Mouse (Mus musculus): ENCODE measurements at regions not wholly inside any gene's neighbourhood (a gene's known extent, or its start where the extent isn't known, plus 50 kb on each side); places are given as distances from the start of the nearest gene placed in this dataset.

DNA sequence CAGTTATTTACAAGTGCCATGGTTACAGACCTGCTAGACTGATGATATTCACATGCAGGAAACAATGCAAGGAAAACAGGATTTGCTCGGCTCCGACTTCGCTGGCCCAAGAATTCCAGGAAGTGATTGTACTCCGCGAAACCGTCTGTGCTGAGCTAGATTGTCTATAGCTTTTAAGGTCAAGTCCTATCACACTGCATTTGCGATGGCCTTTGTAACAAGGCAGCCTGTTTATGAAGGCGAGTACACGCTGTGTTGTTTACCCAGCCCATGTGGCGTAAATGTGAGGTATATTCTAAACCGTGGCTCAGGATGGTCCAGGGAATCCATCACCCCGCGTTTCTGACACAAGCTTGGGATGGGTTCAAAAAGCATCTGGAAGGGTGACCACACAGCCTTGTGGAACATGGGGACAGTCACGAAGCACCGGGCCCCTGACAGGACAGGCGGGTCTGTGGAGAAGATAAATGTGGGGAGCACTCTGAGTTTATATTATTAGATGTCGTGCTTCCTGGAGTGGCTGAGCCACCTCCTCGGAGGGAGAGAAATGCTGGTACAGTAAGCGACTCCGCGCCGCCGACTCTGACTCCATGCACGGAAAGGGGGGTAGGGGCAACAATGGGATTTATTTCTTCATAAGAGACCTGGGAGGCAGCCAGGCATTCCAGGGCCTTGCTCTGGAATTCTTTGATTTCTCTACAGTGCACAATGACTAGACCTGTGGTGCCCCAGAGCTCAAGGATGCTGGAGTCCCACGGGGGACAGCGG lies 114.9 kb upstream of the Phactr1 start:
- no peaks in the 10 kb centered on the region for H3K4me1 ChIP-seq (ENCODE audit: control insufficient read depth, insufficient read depth, low read length)
- no peak overlapping the region for H3K4me2 ChIP-seq (ENCODE audit: low read depth, low read length)
- WGBS: 83% methylated on average over 26 of the region's 26 CpGs
- H3K9me3 ChIP-seq (ENCODE audit: control insufficient read depth, low read length): no peaks in the 10 kb centered on the region
- no peaks in the 10 kb centered on the region for H3K27me3 ChIP-seq (ENCODE audit: control insufficient read depth, insufficient read depth, low read length)
- no peak overlapping the region for H3K4me3 ChIP-seq (ENCODE audit: low read depth, low read length)
- H3K9ac ChIP-seq (replicated peaks; ENCODE audit: low read depth, low read length): no peak overlapping the region
- H3K27ac ChIP-seq (ENCODE audit: low read depth, low read length): no peak overlapping the region
- no peak for ATAC-seq (ENCODE audit: low read depth)
- no peaks in the 10 kb centered on the region for H3K36me3 ChIP-seq (ENCODE audit: control insufficient read depth, insufficient read depth, low read length)

DNA sequence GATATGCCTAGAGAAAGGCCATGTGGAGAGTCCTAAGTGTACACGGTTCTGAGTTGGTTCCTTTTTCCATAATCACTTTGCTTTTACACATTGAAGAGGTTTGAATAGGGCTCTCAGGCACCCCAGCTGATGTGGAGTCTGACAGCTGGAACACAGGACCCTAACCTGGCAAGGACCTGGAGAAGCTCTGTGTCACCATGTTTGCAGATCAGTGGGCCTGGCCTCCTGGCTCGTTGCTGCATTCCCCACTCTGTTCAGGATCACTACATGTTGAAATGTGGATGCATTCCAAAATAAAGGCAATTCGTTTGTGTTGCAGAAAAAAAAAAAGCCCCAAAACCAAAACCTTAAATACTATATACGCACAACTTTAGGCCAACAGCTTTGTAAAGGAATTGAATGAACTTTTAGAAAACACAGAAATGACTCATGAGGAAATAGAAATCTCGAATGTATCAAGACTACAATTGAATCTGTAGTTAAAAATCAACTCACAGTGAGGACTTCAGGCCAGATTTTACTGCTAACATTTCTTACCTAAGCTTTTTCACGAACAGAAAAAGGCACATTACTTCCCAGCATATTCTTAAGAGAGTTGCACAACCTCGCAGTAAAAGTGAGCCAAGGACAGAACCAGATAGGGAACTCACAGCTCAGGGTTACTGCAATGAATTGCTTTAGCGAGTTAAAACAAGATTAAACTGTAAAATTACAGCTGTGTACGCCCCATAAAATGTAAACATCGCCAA lies 109.6 kb upstream of the Phactr1 start:
- H3K27me3 ChIP-seq (ENCODE audit: control insufficient read depth, insufficient read depth, low read length): no peaks in the 10 kb centered on the region

DNA sequence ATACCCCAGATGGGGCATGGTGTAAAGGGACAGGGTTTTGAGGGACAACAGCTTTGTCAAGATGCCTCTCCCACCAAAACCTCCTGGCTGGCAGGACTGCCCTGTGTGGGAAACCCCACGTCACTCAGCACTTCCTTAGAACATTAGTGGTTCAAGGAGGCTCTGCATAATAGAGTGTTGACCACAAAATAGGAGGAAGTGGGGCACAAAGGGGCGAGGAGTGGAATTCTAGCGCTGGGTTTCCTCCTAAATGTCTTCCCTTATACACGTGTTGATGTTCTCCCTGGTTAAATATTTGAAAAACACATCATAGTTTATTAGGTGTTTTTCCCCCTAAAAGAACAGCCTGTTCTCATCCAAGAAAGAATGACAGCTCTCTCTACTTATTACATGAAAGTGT lies 106.2 kb upstream of the Phactr1 start:
- no peaks in the 10 kb centered on the region for H3K36me3 ChIP-seq (ENCODE audit: control insufficient read depth, insufficient read depth, low read length)
- no peak overlapping the region for H3K4me2 ChIP-seq (ENCODE audit: low read depth, low read length)
- H3K9me3 ChIP-seq (ENCODE audit: control insufficient read depth, low read length): no peaks in the 10 kb centered on the region
- H3K4me3 ChIP-seq (ENCODE audit: low read depth, low read length): no peak overlapping the region
- H3K9ac ChIP-seq (replicated peaks; ENCODE audit: low read depth, low read length): no peak overlapping the region
- WGBS: 70% methylated on average over 4 of the region's 4 CpGs
- no peak overlapping the region for H3K27ac ChIP-seq (ENCODE audit: low read depth, low read length)
- ATAC-seq (ENCODE audit: low read depth): no peak
- H3K27me3 ChIP-seq (ENCODE audit: control insufficient read depth, insufficient read depth, low read length): no peaks in the 10 kb centered on the region
- H3K4me1 ChIP-seq (ENCODE audit: control insufficient read depth, insufficient read depth, low read length): no peaks in the 10 kb centered on the region

More for the DNA sequence above, 109.6 kb upstream of the Phactr1 start:
- H3K4me1 ChIP-seq (ENCODE audit: control insufficient read depth, insufficient read depth, low read length): no peaks in the 10 kb centered on the region
- H3K36me3 ChIP-seq (ENCODE audit: control insufficient read depth, insufficient read depth, low read length): no peaks in the 10 kb centered on the region
- H3K27ac ChIP-seq (ENCODE audit: low read depth, low read length): no peak overlapping the region
- no peak overlapping the region for H3K4me2 ChIP-seq (ENCODE audit: low read depth, low read length)
- no peak for ATAC-seq (ENCODE audit: low read depth)
- H3K9me3 ChIP-seq (ENCODE audit: control insufficient read depth, low read length): no peaks in the 10 kb centered on the region
- H3K4me3 ChIP-seq (ENCODE audit: low read depth, low read length): no peak overlapping the region
- 83% methylated on average over 10 of the region's 10 CpGs for WGBS
- no peak overlapping the region for H3K9ac ChIP-seq (replicated peaks; ENCODE audit: low read depth, low read length)

DNA sequence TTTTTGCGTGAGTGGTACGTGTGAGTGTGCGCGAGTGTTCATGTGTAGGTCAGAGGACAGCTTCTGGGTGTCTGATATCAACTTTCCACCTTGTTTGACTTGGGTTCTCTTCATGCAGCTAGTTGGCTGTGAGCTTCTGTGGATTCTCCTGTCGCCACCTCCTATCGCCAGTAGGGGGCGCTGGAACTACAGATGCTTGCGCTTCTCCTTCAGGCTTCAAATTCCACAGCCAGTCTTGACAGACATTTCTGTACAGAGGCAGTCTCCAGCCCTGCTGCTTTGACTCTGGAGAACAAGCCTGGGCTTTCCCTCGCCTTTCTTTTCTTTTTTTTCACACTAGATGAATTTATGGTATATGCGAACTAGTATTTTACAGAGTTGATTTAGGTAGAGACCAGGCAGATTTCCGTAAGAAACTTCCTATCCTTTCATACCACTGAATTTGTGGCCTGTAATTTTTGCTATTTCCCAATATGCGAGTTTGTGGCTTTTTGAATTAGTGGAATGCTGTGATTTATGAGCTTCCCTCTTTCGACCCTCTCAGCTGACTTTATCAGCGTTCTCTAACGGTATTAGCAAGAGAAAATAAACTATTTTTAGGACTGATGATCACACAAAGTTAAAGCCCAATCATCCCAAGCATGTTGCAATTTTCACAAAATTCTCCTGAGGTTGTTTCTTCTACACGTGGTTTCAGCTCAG lies 104.5 kb upstream of the Phactr1 start:
- Histone ChIP-seq H3K36me3 (ENCODE audit: control insufficient read depth, insufficient read depth, low read length) (no peaks in the 10 kb centered on the region), H3K4me3 (ENCODE audit: low read depth, low read length) (no peak overlapping the region), H3K9me3 (ENCODE audit: control insufficient read depth, low read length) (no peaks in the 10 kb centered on the region), H3K4me2 (ENCODE audit: low read depth, low read length) (no peak overlapping the region), H3K27me3 (ENCODE audit: control insufficient read depth, insufficient read depth, low read length) (no peaks in the 10 kb centered on the region), H3K27ac (ENCODE audit: low read depth, low read length) (no peak overlapping the region), H3K4me1 (ENCODE audit: control insufficient read depth, insufficient read depth, low read length) (no peaks in the 10 kb centered on the region), H3K9ac (replicated peaks; ENCODE audit: low read depth, low read length) (no peak overlapping the region)
- WGBS: 32% methylated on average over 16 of the region's 16 CpGs
- ATAC-seq (ENCODE audit: low read depth): peak; percentile 38; the same call in 1 of the 2 replicates

DNA sequence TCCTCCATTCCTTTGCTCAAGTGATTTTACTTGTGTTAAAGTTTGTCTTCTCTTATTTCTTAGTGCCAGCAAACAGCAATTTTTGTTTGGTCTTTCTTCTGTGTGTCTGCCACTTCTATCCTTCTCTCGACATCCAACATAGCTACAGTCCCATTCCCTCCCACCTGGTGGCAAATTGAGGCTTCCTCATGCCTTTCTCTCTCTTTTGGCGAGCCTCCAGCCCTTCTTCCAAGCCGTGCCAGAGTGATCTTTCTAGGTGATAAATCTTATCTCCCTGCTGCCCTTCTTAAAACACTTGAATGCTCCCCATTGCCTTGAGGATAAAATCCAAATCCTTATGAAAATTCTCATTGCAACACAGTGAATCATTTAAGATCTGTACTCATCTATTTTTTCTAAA lies 101.0 kb upstream of the Phactr1 start:
- Histone ChIP-seq H3K27me3 (ENCODE audit: control insufficient read depth, insufficient read depth, low read length) (no peaks in the 10 kb centered on the region), H3K27ac (ENCODE audit: low read depth, low read length) (no peak overlapping the region), H3K9me3 (ENCODE audit: control insufficient read depth, low read length) (no peaks in the 10 kb centered on the region), H3K4me3 (ENCODE audit: low read depth, low read length) (no peak overlapping the region), H3K9ac (replicated peaks; ENCODE audit: low read depth, low read length) (no peak overlapping the region), H3K36me3 (ENCODE audit: control insufficient read depth, insufficient read depth, low read length) (no peaks in the 10 kb centered on the region), H3K4me1 (ENCODE audit: control insufficient read depth, insufficient read depth, low read length) (no peaks in the 10 kb centered on the region), H3K4me2 (ENCODE audit: low read depth, low read length) (no peak overlapping the region)
- no peak for ATAC-seq (ENCODE audit: low read depth)
- 42% methylated on average over 3 of the region's 3 CpGs for WGBS

DNA sequence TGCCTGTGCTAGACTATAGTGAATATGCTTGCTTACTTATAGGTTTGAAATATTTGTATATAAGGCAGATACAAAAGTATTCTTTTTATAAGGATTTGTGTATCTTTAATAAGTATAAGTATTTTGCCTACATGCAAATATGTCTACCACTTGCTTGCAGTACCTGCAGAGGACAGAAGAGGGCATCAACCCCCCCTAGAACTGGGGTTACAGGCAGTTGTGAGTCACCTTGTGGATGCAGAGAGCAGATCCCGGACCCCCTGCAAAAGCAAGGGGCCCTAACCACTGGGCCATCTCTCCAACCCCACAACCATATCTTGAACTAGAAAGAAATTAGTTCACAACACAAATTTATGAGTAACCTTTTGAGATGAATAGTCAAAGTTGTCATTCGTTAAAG lies 91.3 kb upstream of the Phactr1 start:
- H3K36me3 ChIP-seq (ENCODE audit: control insufficient read depth, insufficient read depth, low read length): no peaks in the 10 kb centered on the region
- H3K9me3 ChIP-seq (ENCODE audit: control insufficient read depth, low read length): no peaks in the 10 kb centered on the region
- H3K27me3 ChIP-seq (ENCODE audit: control insufficient read depth, insufficient read depth, low read length): no peaks in the 10 kb centered on the region
- 90% methylated on average over 2 of the region's 2 CpGs for WGBS
- H3K4me3 ChIP-seq (ENCODE audit: low read depth, low read length): no peak overlapping the region
- H3K27ac ChIP-seq (ENCODE audit: low read depth, low read length): no peak overlapping the region
- H3K9ac ChIP-seq (replicated peaks; ENCODE audit: low read depth, low read length): no peak overlapping the region
- no peak overlapping the region for H3K4me2 ChIP-seq (ENCODE audit: low read depth, low read length)
- no peaks in the 10 kb centered on the region for H3K4me1 ChIP-seq (ENCODE audit: control insufficient read depth, insufficient read depth, low read length)
- ATAC-seq (ENCODE audit: low read depth): no peak

DNA sequence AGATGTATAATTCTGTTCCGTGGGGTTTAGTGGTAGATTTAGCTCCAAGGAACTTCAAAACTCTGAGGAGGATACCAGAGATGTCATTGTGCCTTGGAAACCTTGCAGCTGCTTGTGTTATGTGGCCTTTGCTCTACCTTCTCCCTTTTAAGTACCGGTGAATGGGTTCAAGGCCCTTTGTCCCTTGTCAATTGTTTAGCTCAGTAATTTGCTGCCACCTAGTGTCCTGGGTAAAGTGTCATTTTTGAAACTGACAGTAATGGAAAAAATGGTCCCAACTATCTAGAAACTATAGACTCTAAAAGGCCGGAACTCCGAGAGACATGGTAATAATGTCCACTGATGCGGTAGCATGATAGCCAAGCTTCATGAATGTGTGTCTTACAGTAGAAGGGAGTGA lies 90.8 kb upstream of the Phactr1 start:
- Histone ChIP-seq H3K9me3 (ENCODE audit: control insufficient read depth, low read length) (no peaks in the 10 kb centered on the region), H3K9ac (replicated peaks; ENCODE audit: low read depth, low read length) (no peak overlapping the region), H3K36me3 (ENCODE audit: control insufficient read depth, insufficient read depth, low read length) (no peaks in the 10 kb centered on the region), H3K4me1 (ENCODE audit: control insufficient read depth, insufficient read depth, low read length) (no peaks in the 10 kb centered on the region), H3K4me2 (ENCODE audit: low read depth, low read length) (no peak overlapping the region), H3K4me3 (ENCODE audit: low read depth, low read length) (no peak overlapping the region), H3K27me3 (ENCODE audit: control insufficient read depth, insufficient read depth, low read length) (no peaks in the 10 kb centered on the region), H3K27ac (ENCODE audit: low read depth, low read length) (no peak overlapping the region)
- 79% methylated on average over 5 of the region's 5 CpGs for WGBS
- ATAC-seq (ENCODE audit: low read depth): no peak

DNA sequence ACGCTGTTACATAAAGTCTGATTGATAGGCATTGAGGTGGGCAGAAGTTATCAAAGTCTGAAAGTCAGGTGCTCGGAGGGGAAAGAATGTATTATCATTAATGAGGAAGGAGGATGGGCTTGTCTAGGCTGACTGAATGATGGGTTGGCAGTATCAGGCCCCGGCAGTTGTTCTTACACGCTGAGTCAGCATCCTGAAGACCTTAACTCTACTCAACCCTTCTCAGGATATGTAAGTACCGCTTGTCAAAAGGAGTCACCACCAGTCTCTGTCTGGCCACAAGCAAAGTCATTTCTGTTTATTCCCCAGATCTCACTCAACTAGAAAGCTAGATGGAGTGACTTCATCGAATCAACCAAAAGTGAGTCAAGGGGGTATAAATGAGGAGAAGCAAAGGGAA lies 90.0 kb upstream of the Phactr1 start:
- no peak for ATAC-seq (ENCODE audit: low read depth)
- no peaks in the 10 kb centered on the region for H3K36me3 ChIP-seq (ENCODE audit: control insufficient read depth, insufficient read depth, low read length)
- H3K4me3 ChIP-seq (ENCODE audit: low read depth, low read length): no peak overlapping the region
- H3K9ac ChIP-seq (replicated peaks; ENCODE audit: low read depth, low read length): no peak overlapping the region
- H3K4me1 ChIP-seq (ENCODE audit: control insufficient read depth, insufficient read depth, low read length): no peaks in the 10 kb centered on the region
- H3K27me3 ChIP-seq (ENCODE audit: control insufficient read depth, insufficient read depth, low read length): no peaks in the 10 kb centered on the region
- H3K9me3 ChIP-seq (ENCODE audit: control insufficient read depth, low read length): no peaks in the 10 kb centered on the region
- H3K27ac ChIP-seq (ENCODE audit: low read depth, low read length): no peak overlapping the region
- no peak overlapping the region for H3K4me2 ChIP-seq (ENCODE audit: low read depth, low read length)
- 89% methylated on average over 6 of the region's 6 CpGs for WGBS

DNA sequence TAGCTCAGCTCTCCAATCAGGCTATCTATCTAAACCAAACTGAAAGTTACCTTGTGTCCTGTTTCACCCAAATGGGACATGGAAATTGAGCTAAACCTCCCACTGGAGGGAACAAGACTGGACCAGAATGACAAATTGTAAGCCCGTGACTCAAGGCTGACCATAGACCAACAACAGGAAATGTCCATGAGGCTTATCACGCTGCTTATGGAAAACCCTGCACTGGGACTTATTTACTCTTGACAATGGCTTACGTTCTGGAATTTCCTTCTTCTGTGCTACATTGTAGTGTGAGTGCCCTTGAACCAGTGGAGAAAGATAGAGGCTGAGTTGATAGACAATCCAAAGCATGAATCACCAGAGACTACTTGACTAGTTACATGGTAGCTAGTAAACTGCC lies 87.5 kb upstream of the Phactr1 start:
- Histone ChIP-seq H3K27me3 (ENCODE audit: control insufficient read depth, insufficient read depth, low read length) (no peaks in the 10 kb centered on the region), H3K9me3 (ENCODE audit: control insufficient read depth, low read length) (no peaks in the 10 kb centered on the region), H3K4me1 (ENCODE audit: control insufficient read depth, insufficient read depth, low read length) (no peaks in the 10 kb centered on the region), H3K36me3 (ENCODE audit: control insufficient read depth, insufficient read depth, low read length) (no peaks in the 10 kb centered on the region), H3K4me2 (ENCODE audit: low read depth, low read length) (no peak overlapping the region), H3K27ac (ENCODE audit: low read depth, low read length) (no peak overlapping the region), H3K9ac (replicated peaks; ENCODE audit: low read depth, low read length) (no peak overlapping the region), H3K4me3 (ENCODE audit: low read depth, low read length) (no peak overlapping the region)
- 90% methylated on average over 3 of the region's 3 CpGs for WGBS
- ATAC-seq (ENCODE audit: low read depth): no peak

All from neural tube, embryonic 14.5 days (tissue).